Mouse (Mus musculus): ENCODE measurements at regions not wholly inside any gene's neighbourhood (a gene's known extent, or its start where the extent isn't known, plus 50 kb on each side); places are given as distances from the start of the nearest gene placed in this dataset.

- no peak for TF ChIP-seq GATA1 (IDR thresholded peaks at IDR 0.05; ENCODE audit: low read length)
Observed at GRCm38 (mm10) chr10:21702134-21702533, 109.2 kb downstream of the 1700020N01Rik start.

GRCm38 (mm10) chr10:21711866-21712265, 118.9 kb downstream of the 1700020N01Rik start:
- TF ChIP-seq GATA1 (IDR thresholded peaks at IDR 0.05; ENCODE audit: low read length) = no peak

- TF ChIP-seq GATA1 (IDR thresholded peaks at IDR 0.05; ENCODE audit: low read length) = no peak
Observed at GRCm38 (mm10) chr10:21712828-21713227, 119.9 kb downstream of the 1700020N01Rik start.

GRCm38 (mm10) chr10:21715436-21715835, 122.5 kb downstream of the 1700020N01Rik start:
- TF ChIP-seq GATA1 (IDR thresholded peaks at IDR 0.05; ENCODE audit: low read length) = no peak

- no peak for TF ChIP-seq GATA1 (IDR thresholded peaks at IDR 0.05; ENCODE audit: low read length)
Observed at GRCm38 (mm10) chr10:21718189-21718588, 125.2 kb downstream of the 1700020N01Rik start.

GRCm38 (mm10) chr10:21724351-21724750, 131.4 kb downstream of the 1700020N01Rik start:
- TF ChIP-seq GATA1 (IDR thresholded peaks at IDR 0.05; ENCODE audit: low read length) = no peak

GRCm38 (mm10) chr10:21724999-21725398, 132.1 kb downstream of the 1700020N01Rik start:
- TF ChIP-seq GATA1 (IDR thresholded peaks at IDR 0.05; ENCODE audit: low read length) = no peak

- TF ChIP-seq GATA1 (IDR thresholded peaks at IDR 0.05; ENCODE audit: low read length) = no peak
Observed at GRCm38 (mm10) chr10:21740256-21740655, 141.7 kb upstream of the Sgk1 start.

- no peak for TF ChIP-seq GATA1 (IDR thresholded peaks at IDR 0.05; ENCODE audit: low read length)
Observed at GRCm38 (mm10) chr10:21741575-21741974, 140.4 kb upstream of the Sgk1 start.

- TF ChIP-seq GATA1 (IDR thresholded peaks at IDR 0.05; ENCODE audit: low read length) = no peak
Observed at GRCm38 (mm10) chr10:21741976-21742745, 139.8 kb upstream of the Sgk1 start.

GRCm38 (mm10) chr10:21743396-21743795, 138.6 kb upstream of the Sgk1 start:
- TF ChIP-seq GATA1 (IDR thresholded peaks at IDR 0.05; ENCODE audit: low read length) = no peak

GRCm38 (mm10) chr10:21744341-21744955, 137.5 kb upstream of the Sgk1 start:
- no peak for TF ChIP-seq GATA1 (IDR thresholded peaks at IDR 0.05; ENCODE audit: low read length)

- no peak for TF ChIP-seq GATA1 (IDR thresholded peaks at IDR 0.05; ENCODE audit: low read length)
Observed at GRCm38 (mm10) chr10:21745940-21746487, 136.0 kb upstream of the Sgk1 start.

- TF ChIP-seq GATA1 (IDR thresholded peaks at IDR 0.05; ENCODE audit: low read length) = no peak
Observed at GRCm38 (mm10) chr10:21746713-21747112, 135.3 kb upstream of the Sgk1 start.

- no peak for TF ChIP-seq GATA1 (IDR thresholded peaks at IDR 0.05; ENCODE audit: low read length)
Observed at GRCm38 (mm10) chr10:21751326-21751725, 130.7 kb upstream of the Sgk1 start.

- TF ChIP-seq GATA1 (IDR thresholded peaks at IDR 0.05; ENCODE audit: low read length) = no peak
Observed at GRCm38 (mm10) chr10:21752392-21752791, 129.6 kb upstream of the Sgk1 start.

Data from G1E-ER4 (cell line).